Mouse (Mus musculus) cerebellum, adult 2 months (tissue): Measurements from ENCODE around the gene Clpx. TPM values are rescaled to one million over a fixed set of nuclear protein-coding genes. Genes with fewer than 3 reads are reported as not detected.
A peak's percentile ranks its signal among the peaks of the same experiment; 100 is the strongest.
"Not testable (repeated sequence)": the region's sequence is repeated elsewhere in the genome, so short reads cannot be mapped to it uniquely, and the experiment has no call there.

ENCODE experiments used
- DNase-seq, 2 experiments: peaks; one replicate each; pipeline ENCODE4 v3.0.0; 2021
- H3K27ac ChIP-seq: fragments of 200-500 bp; 2 replicates; pipeline ENCODE4 v1.5.1; 2012; ENCODE audit warnings: low read length, control low read depth, inconsistent platforms; ENCODE audit not compliant: insufficient read depth
- H3K27me3 ChIP-seq: fragments of 200-500 bp; 2 replicates; pipeline ENCODE4 v1.6.1; 2012; ENCODE audit warnings: inconsistent platforms, mild to moderate bottlenecking, low read length, moderate library complexity; ENCODE audit not compliant: control insufficient read depth, insufficient read depth
- H3K4me1 ChIP-seq: fragments of 200-500 bp; 2 replicates; pipeline ENCODE4 v1.6.1; 2011; ENCODE audit warnings: low read length; ENCODE audit not compliant: control insufficient read depth, insufficient read depth
- H3K4me3 ChIP-seq: fragments of 200-500 bp; replicated peaks from 2 replicates; pipeline ENCODE3; 2011; ENCODE audit warnings: mild to moderate bottlenecking, low read depth, low read length, control low read depth; ENCODE audit not compliant: insufficient read depth
- CTCF ChIP-seq: fragments of 200-500 bp; IDR thresholded peaks from 2 replicates; pipeline ENCODE4 v1.5.1; 2011; ENCODE audit warnings: low read depth, mild to moderate bottlenecking, control low read depth, low read length, moderate library complexity, borderline replicate concordance; ENCODE audit not compliant: insufficient read depth
- POLR2A ChIP-seq: fragments of 200-500 bp; IDR thresholded peaks from 2 replicates; pipeline ENCODE4 v1.6.1; 2011; ENCODE audit warnings: low read length, control low read depth, borderline replicate concordance; ENCODE audit not compliant: insufficient read depth
- WGBS: fragments of 180-500 bp; shearing (Covaris S2); methylation state at CpG from one replicate; pipeline ENCODE4 v1.1.7; 2018; 5-methylcytosine and 5-hydroxymethylcytosine counted together
- polyA plus RNA-seq: library from polyadenylated mRNA; depleted of rRNA; stranded (reverse); fragments of >200 nt; gene quantifications from 2 replicates; pipeline ENCODE4 v1.2.3, GENCODE M21; 2012

The Clpx gene
- polyA plus RNA-seq, 1 experiment, result 26.5 TPM

GRCm38 (mm10) chr9:65261591-65262230 lies 32.3 kb upstream of the Clpx start:
- TF ChIP-seq POLR2A (no peak), CTCF (no peak)
- peak overlapping the region; percentile 90 for H3K27ac ChIP-seq
- peak; percentile 63 to 82 for DNase-seq
- WGBS, result 18% methylated on average over 2 of the region's 2 CpGs
- no peak overlapping the region for H3K4me3 ChIP-seq
- no peaks in the 10 kb centered on the region for H3K27me3 ChIP-seq
- H3K4me1 ChIP-seq, result peaks cover 16% of the 10 kb centered on the region

DNA sequence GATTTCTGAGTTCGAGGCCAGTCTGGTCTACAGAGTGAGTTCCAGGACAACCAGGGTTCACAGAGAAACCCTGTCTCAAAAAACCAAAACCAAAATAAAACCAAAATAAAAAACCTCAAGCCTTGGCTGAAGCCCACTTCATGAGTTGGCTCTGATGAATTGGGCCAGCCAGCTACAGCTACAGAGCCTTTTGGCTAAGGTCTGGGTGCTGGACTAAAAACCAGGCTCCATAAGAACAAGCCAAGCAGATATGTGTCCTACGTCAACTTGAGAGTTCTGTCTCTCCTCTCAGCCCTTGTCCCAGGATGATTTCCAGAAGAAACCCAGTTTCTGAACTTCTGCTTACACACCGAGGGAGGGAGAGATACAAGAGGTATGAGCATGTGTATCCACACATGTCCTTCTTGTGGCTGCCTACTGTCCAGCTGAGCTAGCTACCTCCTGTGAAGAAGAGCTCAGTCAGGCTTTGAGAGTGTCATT lies 31.4 kb upstream of the Clpx start:
- peaks cover 19% of the 10 kb centered on the region for H3K4me1 ChIP-seq
- 86% methylated on average over 3 of the region's 3 CpGs for WGBS
- no peak for TF ChIP-seq POLR2A
- TF ChIP-seq CTCF, result no peak
- no peak overlapping the region for H3K27ac ChIP-seq
- no peak for DNase-seq
- no peak overlapping the region for H3K4me3 ChIP-seq
- H3K27me3 ChIP-seq, result no peaks in the 10 kb centered on the region

DNA sequence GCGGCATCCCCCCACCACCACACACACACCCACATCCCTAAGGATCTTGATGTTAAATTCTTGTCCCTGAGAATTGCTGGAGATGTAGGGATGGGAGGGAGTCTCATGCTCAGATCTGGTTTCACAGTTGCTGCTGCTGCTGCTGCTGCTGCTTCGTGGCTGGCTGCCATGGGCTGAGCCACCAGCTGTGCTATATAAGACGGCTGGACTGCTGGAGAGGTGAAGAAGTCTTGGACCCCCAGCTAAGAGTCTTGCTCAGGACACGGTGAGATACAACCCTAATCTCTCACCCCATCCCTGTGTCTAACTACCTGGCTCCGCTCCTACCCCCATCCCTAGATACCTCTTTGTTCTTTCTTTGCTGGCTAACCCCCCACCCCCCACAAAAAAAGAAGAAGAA lies 29.1 kb upstream of the Clpx start, which contains the start of gene Cilp:
Cilp (plus strand) TSS at position 222 of the 400 bp plus-strand sequence.
- no peaks in the 10 kb centered on the region for H3K27me3 ChIP-seq
- peaks cover 20% of the 10 kb centered on the region for H3K4me1 ChIP-seq
- H3K4me3 ChIP-seq, result no peak within 1 kb of the TSS
- WGBS, result 73% methylated on average over 5 of the region's 5 CpGs
- no peak for DNase-seq
- TF ChIP-seq POLR2A (no peak), CTCF (no peak)
- H3K27ac ChIP-seq, result no peak within 1 kb of the TSS

DNA sequence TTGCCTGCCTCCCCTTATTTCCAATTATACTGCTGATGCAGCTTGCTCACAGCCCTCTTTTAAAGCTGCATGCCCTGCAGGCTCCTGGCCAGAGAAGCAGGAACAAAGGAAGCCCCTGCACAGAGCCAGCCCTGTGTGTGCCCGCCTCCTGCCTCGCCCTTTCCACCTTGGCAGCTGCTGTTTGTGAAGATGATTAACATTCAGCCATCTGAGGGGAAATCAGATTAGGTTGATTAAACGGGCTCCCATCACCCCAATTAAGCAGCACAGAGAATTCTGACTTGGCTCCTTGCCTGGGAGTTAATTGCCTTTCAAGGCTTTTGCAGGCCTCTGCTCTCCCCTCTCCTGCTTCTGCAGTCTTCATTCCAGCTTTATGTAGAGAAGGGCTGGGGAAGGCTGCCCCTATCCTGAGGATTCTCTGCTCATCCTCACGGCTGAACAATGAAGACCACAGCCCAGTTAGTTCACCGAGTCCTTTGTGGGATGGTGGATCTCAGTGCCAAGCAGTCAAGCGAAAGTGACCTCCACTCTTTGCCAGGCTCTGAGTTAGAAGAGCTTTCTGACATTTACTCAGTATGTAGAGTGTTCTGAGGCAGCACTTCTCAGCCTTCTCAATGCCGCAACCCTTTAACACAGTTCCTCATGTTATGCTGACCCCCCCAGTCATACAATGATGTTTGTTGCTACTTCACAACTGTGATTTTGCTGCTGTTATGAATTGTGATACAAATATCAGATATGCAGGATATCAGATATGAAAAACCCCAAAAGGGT lies 26.1 kb upstream of the Clpx start:
- DNase-seq, result peak in 1 of 2 experiments; percentile 49
- peaks cover 5% of the 10 kb centered on the region; the same call in 1 of the 2 replicates for H3K4me1 ChIP-seq
- H3K27ac ChIP-seq, result no peak overlapping the region
- H3K4me3 ChIP-seq, result no peak overlapping the region
- TF ChIP-seq CTCF (no peak), POLR2A (no peak)
- 33% methylated on average over 7 of the region's 7 CpGs for WGBS
- no peaks in the 10 kb centered on the region for H3K27me3 ChIP-seq

DNA sequence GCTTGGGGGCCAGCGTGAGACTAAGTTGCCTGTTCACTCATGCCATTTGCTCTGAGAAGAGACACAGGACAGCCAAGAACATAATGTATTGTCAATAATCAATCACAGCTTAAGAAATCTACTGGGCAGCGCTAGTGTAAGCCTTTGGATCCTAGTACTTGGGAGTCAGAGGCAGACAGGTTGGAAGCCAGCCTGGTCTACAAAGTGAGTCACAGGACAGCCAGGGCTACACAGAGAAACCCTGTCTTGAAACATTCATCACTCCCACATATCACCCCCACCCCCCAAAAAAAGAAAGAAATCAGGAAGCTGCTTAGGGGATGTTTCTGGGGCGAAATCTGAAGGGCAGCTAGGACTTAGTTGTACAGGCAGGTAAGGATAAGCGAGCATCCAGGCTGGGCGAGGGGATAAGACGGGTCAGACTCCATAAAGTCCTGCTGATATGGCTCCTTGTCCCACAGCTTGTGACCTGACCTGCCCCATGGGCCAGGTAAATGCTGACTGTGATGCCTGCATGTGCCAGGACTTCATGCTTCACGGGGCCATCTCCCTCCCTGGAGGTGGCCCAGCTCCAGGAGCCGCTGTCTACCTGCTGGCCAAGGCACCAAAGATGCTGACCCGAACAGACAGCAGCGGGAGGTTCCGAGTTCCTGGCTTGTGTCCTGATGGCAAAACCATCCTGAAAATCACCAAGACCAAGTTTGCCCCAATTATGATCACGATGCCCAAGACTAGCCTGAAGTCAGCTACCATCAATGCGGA lies 20.8 kb upstream of the Clpx start:
- no peak overlapping the region for H3K27ac ChIP-seq
- TF ChIP-seq CTCF, result no peak
- no peak for TF ChIP-seq POLR2A
- no peak overlapping the region for H3K4me3 ChIP-seq
- 47% methylated on average over 13 of the region's 13 CpGs for WGBS
- no peaks in the 10 kb centered on the region for H3K27me3 ChIP-seq
- peaks cover 8% of the 10 kb centered on the region for H3K4me1 ChIP-seq
- DNase-seq, result peak; percentile 21 to 39

DNA sequence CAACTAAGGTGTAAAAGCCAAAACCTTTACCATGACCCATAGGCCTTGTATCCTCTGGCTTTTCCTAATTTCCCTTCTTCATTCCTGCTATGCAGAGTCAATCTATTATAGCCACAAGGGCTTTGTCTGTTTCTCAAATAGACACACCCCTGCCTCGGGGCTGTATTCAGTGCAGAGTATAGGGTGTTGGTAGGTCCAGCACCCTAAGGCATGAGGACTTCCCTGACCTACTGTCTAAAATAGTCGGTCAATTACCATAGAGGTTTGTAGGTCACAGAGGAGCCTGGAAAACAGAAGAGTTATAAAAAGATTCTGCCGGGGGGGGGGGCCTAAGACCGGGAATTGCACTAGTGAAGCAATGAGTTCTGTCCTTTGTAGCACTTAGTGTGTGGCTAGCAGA lies 20.2 kb upstream of the Clpx start:
- 81% methylated on average over 4 of the region's 4 CpGs for WGBS
- Histone ChIP-seq H3K4me3 (no peak overlapping the region), H3K4me1 (peaks cover 8% of the 10 kb centered on the region), H3K27me3 (no peaks in the 10 kb centered on the region), H3K27ac (no peak overlapping the region)
- no peak for DNase-seq
- TF ChIP-seq CTCF (no peak), POLR2A (no peak)

DNA sequence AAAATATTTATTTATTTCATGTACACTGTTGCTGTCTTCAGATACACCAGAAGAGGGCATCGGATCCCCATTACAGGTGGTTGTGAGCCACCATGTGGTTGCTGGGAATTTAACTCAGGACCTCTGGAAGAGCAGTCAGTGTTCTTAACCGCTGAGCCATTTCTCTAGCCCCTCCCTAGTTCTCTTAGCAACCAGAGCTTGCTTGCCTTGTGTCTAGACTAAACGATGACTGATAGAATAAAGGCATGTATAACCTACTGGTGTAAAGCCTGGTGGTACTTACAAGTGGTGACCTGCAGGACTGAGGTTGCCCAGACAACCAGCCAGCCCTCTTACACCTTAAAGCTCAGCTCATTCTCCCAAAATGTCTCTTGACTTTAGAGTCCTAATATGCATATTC lies 19.2 kb upstream of the Clpx start:
- 78% methylated on average over 3 of the region's 3 CpGs for WGBS
- H3K4me3 ChIP-seq, DNase-seq: not testable (repeated sequence)

More for the DNA sequence above, 19.2 kb upstream of the Clpx start:
- not testable (repeated sequence) for H3K27ac ChIP-seq, H3K4me1 ChIP-seq, H3K27me3 ChIP-seq
